Mouse (Mus musculus): ENCODE results near the gene Ndufa10. TPM values are rescaled to one million over a fixed set of nuclear protein-coding genes. Genes with fewer than 3 reads are reported as not detected.
"Not testable (repeated sequence)": the region's sequence is repeated elsewhere in the genome, so short reads cannot be mapped to it uniquely, and the experiment has no call there.

The Ndufa10 gene
- 100 to 1,000 TPM; 633 to 644 TPM for total RNA-seq (2021)

GRCm38 (mm10) chr1:92473165-92474041, at the start of gene Ndufa10:
Gene Ndufa10 (minus strand): TSS chr1:92473860.
- DNase-seq, result peak; percentile 97

GRCm38 (mm10) chr1:92521376-92521775, 47.7 kb upstream of the Ndufa10 start:
- peak; percentile 47 for DNase-seq

- no peak for DNase-seq
Measured at GRCm38 (mm10) chr1:92519046-92519445, 45.4 kb upstream of the Ndufa10 start.

GRCm38 (mm10) chr1:92518561-92518960, 44.9 kb upstream of the Ndufa10 start, which contains the start of gene Olfr1414:
Gene Olfr1414 (minus strand): TSS chr1:92518661.
- no peak for DNase-seq

- no peak for DNase-seq
Measured at GRCm38 (mm10) chr1:92515390-92515789, 41.7 kb upstream of the Ndufa10 start.

GRCm38 (mm10) chr1:92511646-92512045, 38.0 kb upstream of the Ndufa10 start:
- DNase-seq, result not testable (repeated sequence)

GRCm38 (mm10) chr1:92496001-92496400, 22.3 kb upstream of the Ndufa10 start, which contains the start of gene Olfr1415:
Gene Olfr1415 (minus strand): TSS chr1:92496101.
- DNase-seq, result no peak

GRCm38 (mm10) chr1:92485013-92485412, 11.4 kb upstream of the Ndufa10 start, which contains the start of gene Olfr1416:
Gene Olfr1416 (minus strand): TSS chr1:92485113.
- no peak for DNase-seq

- no peak for DNase-seq
Measured at GRCm38 (mm10) chr1:92474066-92474578, 462 bp upstream of the Ndufa10 start.

- no peak for DNase-seq
Measured at GRCm38 (mm10) chr1:92468891-92469290, 4.8 kb downstream of the Ndufa10 start.

- no peak for DNase-seq
Measured at GRCm38 (mm10) chr1:92458416-92458815, 15.2 kb downstream of the Ndufa10 start.

- no peak for DNase-seq
Measured at GRCm38 (mm10) chr1:92457758-92458157, 15.9 kb downstream of the Ndufa10 start.

GRCm38 (mm10) chr1:92453751-92454445, 19.8 kb downstream of the Ndufa10 start:
- DNase-seq, result no peak

GRCm38 (mm10) chr1:92448293-92448692, 25.4 kb downstream of the Ndufa10 start:
- DNase-seq, result no peak

- no peak for DNase-seq
Measured at GRCm38 (mm10) chr1:92441453-92442063, 32.1 kb downstream of the Ndufa10 start.

GRCm38 (mm10) chr1:92440066-92440750, 33.5 kb downstream of the Ndufa10 start:
- DNase-seq, result no peak

- peak; percentile 67 for DNase-seq
Measured at GRCm38 (mm10) chr1:92437678-92438271, 35.9 kb downstream of the Ndufa10 start.

GRCm38 (mm10) chr1:92436831-92437321, 36.8 kb downstream of the Ndufa10 start:
- DNase-seq, result no peak

GRCm38 (mm10) chr1:92434986-92435385, 38.7 kb downstream of the Ndufa10 start:
- no peak for DNase-seq

GRCm38 (mm10) chr1:92432791-92433190, 40.9 kb downstream of the Ndufa10 start:
- DNase-seq, result no peak

- no peak for DNase-seq
Measured at GRCm38 (mm10) chr1:92432098-92432497, 41.6 kb downstream of the Ndufa10 start.
